In genomic region chr2:140691403-140691802, GRCm38 (mm10) we compare ENCODE assay signal across 33 mouse cellular contexts. TPM values are rescaled to one million over a fixed set of nuclear protein-coding genes. Genes with fewer than 3 reads are reported as not detected.
"Had no signal": no experiment of that assay in that cellular context is flagged by ENCODE, and none has a peak within 500 bp of the region (broad histone marks: within the 10 kb centered on the region; RNA-seq: fewer than 3 reads in every experiment).

No protein-coding gene starts in this region.

- H3K27me3 ChIP-seq: limb, embryonic 12.5 days; limb, embryonic 13.5 days; limb, embryonic 15.5 days; liver, embryonic 12.5 days; liver, embryonic 13.5 days; liver, embryonic 15.5 days; lung, embryonic 15.5 days; megakaryocyte, embryonic 14.5 days; midbrain, embryonic 12.5 days; midbrain, embryonic 13.5 days; midbrain, embryonic 15.5 days; neural tube, embryonic 12.5 days had no signal

- H3K4me2 ChIP-seq: limb, embryonic 12.5 days; limb, embryonic 13.5 days; limb, embryonic 15.5 days; liver, embryonic 11.5 days; liver, embryonic 12.5 days; liver, embryonic 13.5 days; liver, embryonic 15.5 days; lung, embryonic 14.5 days; lung, embryonic 15.5 days; midbrain, embryonic 12.5 days; midbrain, embryonic 13.5 days; midbrain, embryonic 15.5 days; neural tube, embryonic 12.5 days had no signal

- H3K4me3 ChIP-seq: limb, embryonic 10.5 days; limb, embryonic 12.5 days; limb, embryonic 13.5 days; limb, embryonic 15.5 days; liver, embryonic 12.5 days; liver, embryonic 13.5 days; liver, embryonic 15.5 days; lung, embryonic 15.5 days; megakaryocyte, embryonic 14.5 days; midbrain, embryonic 10.5 days; midbrain, embryonic 12.5 days; midbrain, embryonic 13.5 days; midbrain, embryonic 15.5 days; myocyte; neural tube, embryonic 12.5 days had no signal

- H3K9ac ChIP-seq: limb, embryonic 12.5 days; limb, embryonic 13.5 days; limb, embryonic 15.5 days; liver, embryonic 12.5 days; liver, embryonic 13.5 days; liver, embryonic 14.5 days; liver, embryonic 15.5 days; liver, postnatal 0 days; lung, embryonic 14.5 days; lung, embryonic 15.5 days; midbrain, embryonic 12.5 days; midbrain, embryonic 13.5 days; midbrain, embryonic 15.5 days; neural tube, embryonic 12.5 days had no signal

- DNase-seq: left cerebral cortex, postnatal 4 days; liver; liver, embryonic 13.5 days; liver, postnatal 0 days; lung, adult 18-20 months; lung, adult 2 months; lung, embryonic 14.5 days; lung, postnatal 10 days; lung, postnatal 14 days; lung, postnatal 36 days; lung, postnatal 4 days; midbrain, embryonic 14.5 days had no signal

- H3K36me3 ChIP-seq: limb, embryonic 10.5 days; limb, embryonic 12.5 days; limb, embryonic 13.5 days; limb, embryonic 15.5 days; liver, embryonic 12.5 days; liver, embryonic 13.5 days; liver, embryonic 15.5 days; lung, embryonic 15.5 days; midbrain, embryonic 10.5 days; midbrain, embryonic 12.5 days; midbrain, embryonic 13.5 days; midbrain, embryonic 15.5 days; neural tube, embryonic 12.5 days had no signal

- H3K27ac ChIP-seq: limb, embryonic 10.5 days; limb, embryonic 12.5 days; limb, embryonic 13.5 days; limb, embryonic 15.5 days; liver, embryonic 12.5 days; liver, embryonic 13.5 days; liver, embryonic 14.5 days; liver, embryonic 15.5 days; lung, embryonic 15.5 days; macrophage; midbrain, embryonic 10.5 days; midbrain, embryonic 12.5 days; midbrain, embryonic 13.5 days; midbrain, embryonic 15.5 days; neural tube, embryonic 12.5 days had no signal

- H3K4me1 ChIP-seq: limb, embryonic 13.5 days; limb, embryonic 15.5 days; liver, embryonic 12.5 days; liver, embryonic 13.5 days; liver, embryonic 15.5 days; lung, embryonic 15.5 days; megakaryocyte, embryonic 14.5 days; midbrain, embryonic 10.5 days; midbrain, embryonic 12.5 days; midbrain, embryonic 13.5 days; midbrain, embryonic 15.5 days; neural tube, embryonic 12.5 days had no signal

- H3K9me3 ChIP-seq: limb, embryonic 10.5 days; limb, embryonic 12.5 days; limb, embryonic 13.5 days; limb, embryonic 15.5 days; liver, embryonic 12.5 days; liver, embryonic 13.5 days; liver, embryonic 15.5 days; lung, embryonic 15.5 days; midbrain, embryonic 10.5 days; midbrain, embryonic 12.5 days; midbrain, embryonic 13.5 days; midbrain, embryonic 15.5 days; neural tube, embryonic 12.5 days had no signal

- ATAC-seq: liver, embryonic 12.5 days; liver, postnatal 0 days; lung, postnatal 0 days; midbrain, embryonic 13.5 days; midbrain, embryonic 15.5 days; midbrain, embryonic 16.5 days had no signal

RNA-seq across cellular contexts. Expression of gene Flrt3, which starts 20.1 kb away (rescaled TPM):
- total RNA-seq: megakaryocyte, adult 5-6 weeks; monocyte, adult 5-6 weeks had no signal
